Mouse (Mus musculus): ENCODE measurements around the gene Rbm39. TPM values are rescaled to one million over a fixed set of nuclear protein-coding genes. Genes with fewer than 3 reads are reported as not detected.

Rbm39 gene
- total and polyA plus RNA-seq, 3 experiments: 228 to 1,530 (median 248) TPM

GRCm38 (mm10) chr2:156180094-156180821 lies at the start of gene Rbm39 (continued):
- no peak for TF ChIP-seq MEF2A (IDR thresholded peaks at IDR 0.05; ENCODE audit: extremely low read depth, insufficient replicate concordance, low read depth, low read length, poor library complexity, severe bottlenecking)
- TF ChIP-seq CTCF (IDR thresholded peaks at IDR 0.05 in 2 of 3, conservative IDR thresholded peaks at IDR 0.05 in 1 of 3; ENCODE audit: control insufficient read depth in 1 of 3, insufficient read depth in 1 of 3, low read depth in 2 of 3, low read length in 3 of 3, poor library complexity in 1 of 3, severe bottlenecking in 1 of 3): no peak
- no peak for TF ChIP-seq RAD21 (IDR thresholded peaks at IDR 0.05; ENCODE audit: low read depth, low read length)

GRCm38 (mm10) chr2:156229171-156229570 lies 49.1 kb upstream of the Rbm39 start:
- no peak overlapping the region for H3K9ac ChIP-seq (ENCODE audit: control insufficient read depth, low read depth, low read length, poor library complexity, severe bottlenecking)
- no peaks in the 10 kb centered on the region for H3K9me3 ChIP-seq (replicated peaks; ENCODE audit: insufficient read depth, low read length)
- TF ChIP-seq TAL1 (IDR thresholded peaks at IDR 0.05; ENCODE audit: low read length) (no peak), ZMIZ1 (IDR thresholded peaks at IDR 0.05; ENCODE audit: low read depth, low read length) (no peak), NRF1 (IDR thresholded peaks at IDR 0.05; ENCODE audit: insufficient read depth, low read depth, low read length, poor library complexity, severe bottlenecking) (no peak), NELFE (IDR thresholded peaks at IDR 0.05; ENCODE audit: low read depth, low read length) (no peak), ZNF384 (IDR thresholded peaks at IDR 0.05; ENCODE audit: low read depth, low read length) (no peak), RAD21 (IDR thresholded peaks at IDR 0.05; ENCODE audit: low read depth, low read length) (no peak), MEF2A (IDR thresholded peaks at IDR 0.05; ENCODE audit: extremely low read depth, insufficient replicate concordance, low read depth, low read length, poor library complexity, severe bottlenecking) (no peak), MAFK (IDR thresholded peaks at IDR 0.05; ENCODE audit: borderline replicate concordance, low read depth, low read length) (no peak), JUND (IDR thresholded peaks at IDR 0.05; ENCODE audit: low read depth, low read length) (no peak), ELF1 (IDR thresholded peaks at IDR 0.05; ENCODE audit: low read depth, low read length) (no peak), SIN3A (IDR thresholded peaks at IDR 0.05; ENCODE audit: low read length) (no peak), CHD1 (IDR thresholded peaks at IDR 0.05; ENCODE audit: low read depth, low read length) (no peak), POLR2AphosphoS5 (IDR thresholded peaks at IDR 0.05; ENCODE audit: borderline replicate concordance, low read depth, low read length) (no peak), USF2 (IDR thresholded peaks at IDR 0.05; ENCODE audit: borderline replicate concordance in 1 of 2, insufficient read depth in 1 of 2, low read depth in 1 of 2, low read length in 2 of 2) (no peak), POLR2AphosphoS2 (IDR thresholded peaks at IDR 0.05; ENCODE audit: low read length) (no peak), SMC3 (IDR thresholded peaks at IDR 0.05; ENCODE audit: low read depth, low read length) (no peak), USF1 (IDR thresholded peaks at IDR 0.05; ENCODE audit: low read depth, low read length) (no peak), MXI1 (IDR thresholded peaks at IDR 0.05; ENCODE audit: low read depth, low read length) (no peak)
- no peak overlapping the region for H3K27ac ChIP-seq (ENCODE audit: control insufficient read depth, low read depth, low read length)
- no peak for DNase-seq (ENCODE audit: low read depth, low spot score)
- H3K79me2 ChIP-seq (ENCODE audit: control insufficient read depth, insufficient read depth, low read length, poor library complexity): no peaks in the 10 kb centered on the region
- no peak overlapping the region for H3K4me3 ChIP-seq (ENCODE audit: control insufficient read depth in 1 of 2, insufficient read depth in 1 of 2, low read depth in 2 of 2, low read length in 2 of 2)
- H3K4me1 ChIP-seq (ENCODE audit: control insufficient read depth in 1 of 2, insufficient read depth in 2 of 2, low read length in 2 of 2): peaks cover under 1 to 4% of the 10 kb centered on the region in 2 experiments; a peak in 1 of 4 replicates
- no peaks in the 10 kb centered on the region for H3K27me3 ChIP-seq (ENCODE audit: control insufficient read depth in 1 of 2, insufficient read depth in 2 of 2, low read length in 2 of 2)
- peaks cover 5 to 6% of the 10 kb centered on the region in 2 experiments for H3K36me3 ChIP-seq (ENCODE audit: control insufficient read depth in 1 of 2, insufficient read depth in 2 of 2, low read length in 2 of 2)
